Mouse (Mus musculus) midbrain, embryonic 13.5 days (tissue): ENCODE results near the gene Cryzl2. TPM values are rescaled to one million over a fixed set of nuclear protein-coding genes. Genes with fewer than 3 reads are reported as not detected.

Source experiments
- polyA plus RNA-seq: library from polyadenylated mRNA; unstranded; fragments of >200 nt; fragmentation: Nextera tagmentation; extraction: Ambion mirVana; gene quantifications from 2 replicates; pipeline ENCODE4 v1.2.1, GENCODE M21; 2015

The Cryzl2 gene
- polyA plus RNA-seq, 1 experiment from 2014 or later: 6.0 TPM

Other genes starting within 250 kb of the Cryzl2 start
- 49.2 and 50.4 TPM in 2 replicates for gene Rasal2, start 46.0 kb upstream of the Cryzl2 start, polyA plus RNA-seq
- 0.26 and 0.32 TPM in 2 replicates for gene Sec16b, start 48.2 kb downstream of the Cryzl2 start, polyA plus RNA-seq